ENCODE assay signal across 19 mouse cellular contexts in genomic region chr2:90649965-90650364, GRCm38 (mm10). TPM values are rescaled to one million over a fixed set of nuclear protein-coding genes. Genes with fewer than 3 reads are reported as not detected.
DNase-seq lines count a peak whose midpoint lies in the region; ATAC-seq and TF ChIP-seq lines count a peak whose summit lies in the region.
"Had no signal": no experiment of that assay in that cellular context is flagged by ENCODE, and none has a peak within 500 bp of the region (broad histone marks: within the 10 kb centered on the region; RNA-seq: fewer than 3 reads in every experiment).

No protein-coding gene starts in this region.

- no peaks in the 10 kb centered on the region for H3K27me3 ChIP-seq in liver, postnatal 0 days (ENCODE audit: insufficient read depth, low read length)
- no peaks in the 10 kb centered on the region for H3K27me3 ChIP-seq in liver, embryonic 11.5 days (replicated peaks; ENCODE audit: control insufficient read depth, insufficient read depth, low read length)
- H3K27me3 ChIP-seq in hindbrain, embryonic 10.5 days (ENCODE audit: insufficient read depth, poor library complexity, severe bottlenecking): peaks cover 2% of the 10 kb centered on the region; the same call in 1 of the 2 replicates
- no peaks in the 10 kb centered on the region for H3K27me3 ChIP-seq in stomach, postnatal 0 days (ENCODE audit: control insufficient read depth, insufficient read depth, low read length)
- H3K27me3 ChIP-seq in hindbrain, embryonic 11.5 days (ENCODE audit: control insufficient read depth, insufficient read depth, low read length): no peaks in the 10 kb centered on the region
- H3K27me3 ChIP-seq: embryonic facial prominence, embryonic 15.5 days; forebrain, embryonic 13.5 days; megakaryocyte, embryonic 14.5 days; neural tube, embryonic 13.5 days had no signal

- H3K9ac ChIP-seq in liver, postnatal 0 days (replicated peaks): no peak overlapping the region
- no peak overlapping the region for H3K9ac ChIP-seq in liver, embryonic 11.5 days (ENCODE audit: low read depth, low read length)
- H3K9ac ChIP-seq in stomach, postnatal 0 days (ENCODE audit: low read length): no peak overlapping the region
- no peak overlapping the region for H3K9ac ChIP-seq in hindbrain, embryonic 11.5 days (ENCODE audit: low read depth, low read length)
- H3K9ac ChIP-seq: embryonic facial prominence, embryonic 15.5 days; forebrain, embryonic 13.5 days; neural tube, embryonic 13.5 days had no signal

- TF ChIP-seq CTCF in liver, postnatal 0 days (IDR thresholded peaks at IDR 0.05; ENCODE audit: low read depth): no peak
- TF ChIP-seq CTCF in stomach, postnatal 0 days (IDR thresholded peaks at IDR 0.05; ENCODE audit: low read depth): no peak

- 0 out of 2 replicates have a peak overlapping the region, but pooled peaks have one; percentile 2 for H3K27ac ChIP-seq in liver, postnatal 0 days (ENCODE audit: low read depth)
- H3K27ac ChIP-seq in liver, embryonic 11.5 days (ENCODE audit: low read depth, low read length): no peak overlapping the region
- H3K27ac ChIP-seq in hindbrain, embryonic 10.5 days: no peak overlapping the region
- H3K27ac ChIP-seq in stomach, postnatal 0 days (replicated peaks): no peak overlapping the region
- H3K27ac ChIP-seq in hindbrain, embryonic 11.5 days (ENCODE audit: low read depth, low read length): no peak overlapping the region
- H3K27ac ChIP-seq: embryonic facial prominence, embryonic 15.5 days; forebrain, embryonic 13.5 days; heart, adult 2 months; hindbrain, postnatal 0 days; limb, embryonic 10.5 days; neural tube, embryonic 13.5 days had no signal

- no peak for TF ChIP-seq EP300 in liver, postnatal 0 days (IDR thresholded peaks at IDR 0.05; ENCODE audit: low read depth)
- no peak for TF ChIP-seq EP300 in stomach, postnatal 0 days (optimal IDR thresholded peaks at IDR 0.05)

- 44% methylated on average over 4 of the region's 4 CpGs for WGBS in liver, postnatal 0 days (ENCODE audit: insufficient replicate concordance)
- WGBS in liver, embryonic 11.5 days: 69% methylated on average over 4 of the region's 4 CpGs
- 71% methylated on average over 4 of the region's 4 CpGs for WGBS in hindbrain, embryonic 10.5 days
- 51% methylated on average over 4 of the region's 4 CpGs for WGBS in stomach, postnatal 0 days
- WGBS in hindbrain, embryonic 11.5 days: 79% methylated on average over 4 of the region's 4 CpGs

- H3K36me3 ChIP-seq in liver, postnatal 0 days (replicated peaks; ENCODE audit: insufficient read depth, low read length): no peaks in the 10 kb centered on the region
- no peaks in the 10 kb centered on the region for H3K36me3 ChIP-seq in liver, embryonic 11.5 days (ENCODE audit: control insufficient read depth, insufficient read depth, low read length)
- H3K36me3 ChIP-seq in hindbrain, embryonic 10.5 days: no peaks in the 10 kb centered on the region
- no peaks in the 10 kb centered on the region for H3K36me3 ChIP-seq in stomach, postnatal 0 days (ENCODE audit: control insufficient read depth, insufficient read depth, low read length)
- H3K36me3 ChIP-seq in hindbrain, embryonic 11.5 days (ENCODE audit: control insufficient read depth, insufficient read depth, low read length): no peaks in the 10 kb centered on the region
- H3K36me3 ChIP-seq: embryonic facial prominence, embryonic 15.5 days; limb, embryonic 10.5 days; neural tube, embryonic 13.5 days had no signal

- no peak overlapping the region for H3K4me2 ChIP-seq in liver, postnatal 0 days (ENCODE audit: low read depth, low read length)
- no peak overlapping the region for H3K4me2 ChIP-seq in liver, embryonic 11.5 days
- H3K4me2 ChIP-seq in stomach, postnatal 0 days (replicated peaks; ENCODE audit: low read depth): no peak overlapping the region
- H3K4me2 ChIP-seq in hindbrain, embryonic 11.5 days (replicated peaks; ENCODE audit: low read depth, low read length): no peak overlapping the region
- H3K4me2 ChIP-seq: embryonic facial prominence, embryonic 15.5 days; forebrain, embryonic 13.5 days; neural tube, embryonic 13.5 days had no signal

- peak; percentile 45; the same call in 1 of the 2 replicates for ATAC-seq in liver, postnatal 0 days
- ATAC-seq in liver, embryonic 11.5 days (replicated peaks; ENCODE audit: low FRiP score): no peak
- ATAC-seq in common myeloid progenitor, adult 5-6 weeks (replicated peaks; ENCODE audit: low read depth, poor library complexity, severe bottlenecking): peak; percentile 72
- peak; percentile 89 for ATAC-seq in monocyte, adult 5-6 weeks (replicated peaks; ENCODE audit: insufficient number of reproducible peaks, low FRiP score, low TSS enrichment, poor library complexity, severe bottlenecking)
- no peak for ATAC-seq in stomach, postnatal 0 days (ENCODE audit: low FRiP score, low TSS enrichment)
- ATAC-seq in hindbrain, embryonic 11.5 days (ENCODE audit: low FRiP score): no peak
- ATAC-seq: activated CD4-positive, CD25-positive, alpha-beta regulatory T cell, adult 4 months; forebrain, embryonic 13.5 days; hindbrain, postnatal 0 days had no signal

- no peak overlapping the region for H3K4me3 ChIP-seq in liver, postnatal 0 days (ENCODE audit: low read depth, low read length)
- no peak overlapping the region for H3K4me3 ChIP-seq in liver, embryonic 11.5 days (ENCODE audit: low read depth, low read length)
- H3K4me3 ChIP-seq in hindbrain, embryonic 10.5 days: no peak overlapping the region
- no peak overlapping the region for H3K4me3 ChIP-seq in stomach, postnatal 0 days (ENCODE audit: low read depth, low read length)
- H3K4me3 ChIP-seq in hindbrain, embryonic 11.5 days (ENCODE audit: low read depth, low read length): no peak overlapping the region
- H3K4me3 ChIP-seq: embryonic facial prominence, embryonic 15.5 days; forebrain, embryonic 13.5 days; heart, adult 2 months; limb, embryonic 10.5 days; megakaryocyte, embryonic 14.5 days; neural tube, embryonic 13.5 days had no signal

- no peaks in the 10 kb centered on the region for H3K9me3 ChIP-seq in liver, postnatal 0 days (ENCODE audit: low read length)
- no peaks in the 10 kb centered on the region for H3K9me3 ChIP-seq in liver, embryonic 11.5 days (ENCODE audit: control insufficient read depth, low read length)
- no peaks in the 10 kb centered on the region for H3K9me3 ChIP-seq in hindbrain, embryonic 10.5 days
- H3K9me3 ChIP-seq in stomach, postnatal 0 days (ENCODE audit: control insufficient read depth, low read length): no peaks in the 10 kb centered on the region
- no peaks in the 10 kb centered on the region for H3K9me3 ChIP-seq in hindbrain, embryonic 11.5 days (ENCODE audit: control insufficient read depth, low read length)
- H3K9me3 ChIP-seq: embryonic facial prominence, embryonic 15.5 days; forebrain, embryonic 13.5 days; limb, embryonic 10.5 days; megakaryocyte, embryonic 14.5 days; neural tube, embryonic 13.5 days had no signal

- DNase-seq in liver, postnatal 0 days: peak; percentile 30
- DNase-seq in liver, embryonic 11.5 days (ENCODE audit: low spot score): no peak
- DNase-seq in hindbrain, embryonic 10.5 days (ENCODE audit: low spot score): no peak
- DNase-seq in stomach, postnatal 0 days (ENCODE audit: low spot score): no peak
- DNase-seq in hindbrain, embryonic 11.5 days (ENCODE audit: low spot score): no peak
- DNase-seq: cerebellum, adult 11 months; heart, postnatal 14 days; kidney, adult 9 months; kidney, postnatal 4 days had no signal

- H3K4me1 ChIP-seq in liver, postnatal 0 days (ENCODE audit: insufficient read depth): no peaks in the 10 kb centered on the region
- no peaks in the 10 kb centered on the region for H3K4me1 ChIP-seq in liver, embryonic 11.5 days (replicated peaks; ENCODE audit: control insufficient read depth, insufficient read depth, low read length)
- H3K4me1 ChIP-seq in hindbrain, embryonic 10.5 days (replicated peaks): no peaks in the 10 kb centered on the region
- no peaks in the 10 kb centered on the region for H3K4me1 ChIP-seq in stomach, postnatal 0 days (replicated peaks; ENCODE audit: control insufficient read depth, insufficient read depth)
- H3K4me1 ChIP-seq in hindbrain, embryonic 11.5 days (replicated peaks; ENCODE audit: control insufficient read depth, insufficient read depth, low read length): no peaks in the 10 kb centered on the region
- H3K4me1 ChIP-seq: embryonic facial prominence, embryonic 15.5 days; forebrain, embryonic 13.5 days; limb, embryonic 10.5 days; neural tube, embryonic 13.5 days had no signal

RNA-seq across cellular contexts. Expression of gene Nup160, which starts 27.1 kb away (rescaled TPM):
- polyA plus RNA-seq in liver, postnatal 0 days (2015; fragmentation: Nextera tagmentation; extraction: Ambion mirVana): 9.0 and 10.2 TPM in 2 replicates
- polyA plus RNA-seq in liver, embryonic 11.5 days (2014; fragmentation: Nextera tagmentation; extraction: Ambion mirVana): 83.8 and 88.0 TPM in 2 replicates
- total RNA-seq in common myeloid progenitor, adult 5-6 weeks (2017): 40.7 and 80.8 TPM in 2 replicates
- total RNA-seq in monocyte, adult 5-6 weeks (2017): 14.9 to 37.4 TPM (median 36.5 TPM) in 3 replicates
- polyA plus RNA-seq in hindbrain, embryonic 10.5 days (2016; fragmentation: Nextera tagmentation; extraction: Ambion mirVana): 51.0 and 60.0 TPM in 2 replicates
- 8.1 and 8.4 TPM in 2 replicates for polyA plus RNA-seq in stomach, postnatal 0 days (2015; fragmentation: Nextera tagmentation; extraction: Ambion mirVana)
- polyA plus RNA-seq in hindbrain, embryonic 11.5 days (2014; fragmentation: Nextera tagmentation; extraction: Ambion mirVana): 55.2 and 55.4 TPM in 2 replicates

Comparison
In these comparisons a context has a peak if more than half of its experiments do, and no peak if none do; other contexts are left out.
1. ATAC-seq: peak in liver, postnatal 0 days (single experiment), common myeloid progenitor, adult 5-6 weeks (single experiment) and monocyte, adult 5-6 weeks (single experiment); none in liver, embryonic 11.5 days (single experiment), stomach, postnatal 0 days (single experiment) and hindbrain, embryonic 11.5 days (single experiment).